Mouse (Mus musculus) liver, postnatal 0 days (tissue): ENCODE results near the gene Gm16253. TPM values are rescaled to one million over a fixed set of nuclear protein-coding genes. Genes with fewer than 3 reads are reported as not detected.

Source experiments
- ATAC-seq: fragments of 200-750 bp; cut with Nextera tagmentation; 2 replicates; pipeline ENCODE4 v1.8.0; 2017; ENCODE audit warnings: mild to moderate bottlenecking, moderate library complexity
- DNase-seq: peaks from one replicate; pipeline ENCODE4 v3.0.0-alpha.2; 2016
- H3K27ac ChIP-seq: fragments of 300-500 bp; sonication (generic); 2 replicates; pipeline ENCODE4 v1.5.1; 2014; ENCODE audit warnings: antibody characterized with exemption, moderate library complexity, mild to moderate bottlenecking, low read depth
- H3K27me3 ChIP-seq: fragments of 300-500 bp; sonication (generic); 2 replicates; pipeline ENCODE4 v1.6.1; 2014; ENCODE audit warnings: low read length, control low read depth, mixed read lengths; ENCODE audit not compliant: insufficient read depth
- H3K36me3 ChIP-seq: fragments of 300-500 bp; sonication (generic); replicated peaks from 2 replicates; pipeline ENCODE4 v1.6.1; 2014; ENCODE audit warnings: mild to moderate bottlenecking, control low read depth, low read length, moderate library complexity, mixed read lengths; ENCODE audit not compliant: insufficient read depth
- H3K4me1 ChIP-seq: fragments of 300-500 bp; sonication (generic); 2 replicates; pipeline ENCODE4 v1.6.1; 2014; ENCODE audit warnings: antibody characterized with exemption, mild to moderate bottlenecking, control low read depth; ENCODE audit not compliant: insufficient read depth
- H3K4me2 ChIP-seq: fragments of 300-500 bp; sonication (generic); 2 replicates; pipeline ENCODE4 v1.6.1; 2014; ENCODE audit warnings: low read depth, mild to moderate bottlenecking, low read length, moderate library complexity, mixed read lengths
- H3K4me3 ChIP-seq: fragments of 300-500 bp; sonication (generic); 2 replicates; pipeline ENCODE4 v1.5.1; 2014; ENCODE audit warnings: low read depth, low read length
- H3K9ac ChIP-seq: fragments of 300-500 bp; sonication (generic); replicated peaks from 2 replicates; pipeline ENCODE4 v1.6.1; 2014; ENCODE audit warnings: mild to moderate bottlenecking, moderate library complexity
- H3K9me3 ChIP-seq: fragments of 300-500 bp; sonication (generic); 2 replicates; pipeline ENCODE4 v1.6.1; 2016; ENCODE audit warnings: mild to moderate bottlenecking, control low read depth, low read length, mixed read lengths
- CTCF ChIP-seq: sonication (generic); IDR thresholded peaks from 2 replicates; pipeline ENCODE4 v1.5.1; 2016; ENCODE audit warnings: antibody characterized with exemption, low read depth
- EP300 ChIP-seq: IDR thresholded peaks from 2 replicates; pipeline ENCODE4 v1.6.1; 2016; ENCODE audit warnings: antibody characterized with exemption, low read depth, mild to moderate bottlenecking
- WGBS: fragments of 180-500 bp; shearing (Covaris S2); extraction: QIAGEN DNeasy Blood & Tissue Kit; methylation state at CpG from one replicate; pipeline ENCODE4 v1.1.7; 2014; ENCODE audit not compliant: insufficient replicate concordance; 5-methylcytosine and 5-hydroxymethylcytosine counted together
- polyA plus RNA-seq: library from polyadenylated mRNA; unstranded; fragments of >200 nt; fragmentation: Nextera tagmentation; extraction: Ambion mirVana; gene quantifications from 2 replicates; pipeline ENCODE4 v1.2.1, GENCODE M21; 2015

The Gm16253 gene
- polyA plus RNA-seq, 1 experiment from 2014 or later: not detected

DNA sequence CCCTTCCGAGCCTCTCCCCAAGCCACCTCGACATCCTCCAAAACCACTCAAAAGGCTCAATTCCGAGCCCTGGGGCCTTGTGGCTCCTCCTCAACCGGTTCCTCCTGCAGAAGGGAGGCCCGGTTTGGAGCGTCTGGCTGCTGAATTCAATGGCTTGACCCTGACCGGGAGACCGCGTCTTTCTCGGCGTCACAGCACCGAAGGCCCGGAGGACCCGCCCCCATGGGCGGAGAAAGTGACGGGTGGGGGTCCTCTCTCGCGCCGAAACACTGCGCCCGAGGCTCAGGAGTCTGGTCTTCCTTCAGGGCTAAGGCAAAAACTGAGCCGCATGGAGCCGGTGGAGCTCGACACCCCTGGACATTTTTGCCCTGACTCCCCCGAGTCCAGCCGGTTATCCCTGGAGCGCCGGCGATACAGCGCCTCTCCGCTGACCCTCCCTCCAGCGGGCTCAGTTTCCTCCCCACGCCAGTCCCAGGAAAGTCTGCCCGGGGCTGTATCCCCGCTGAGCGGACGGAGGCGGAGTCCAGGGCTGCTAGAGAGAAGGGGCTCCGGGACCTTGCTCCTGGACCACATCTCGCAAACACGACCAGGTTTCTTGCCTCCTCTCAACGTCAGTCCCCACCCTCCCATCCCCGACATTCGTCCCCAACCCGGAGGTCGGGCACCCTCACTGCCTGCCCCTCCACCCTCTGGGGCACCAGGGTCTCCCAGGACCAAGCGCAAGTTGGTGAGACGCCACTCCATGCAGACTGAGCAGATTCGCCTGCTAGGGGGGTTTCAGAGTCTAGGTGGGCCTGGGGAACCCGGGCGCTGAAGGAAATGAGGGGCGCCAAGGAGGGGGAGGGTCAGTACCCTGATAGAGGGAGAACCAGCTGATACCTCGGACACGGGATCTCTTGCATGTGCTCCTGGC is 21.6 kb downstream of the Gm16253 start:
- H3K9ac ChIP-seq: peak overlapping the region; percentile 50
- DNase-seq (peak; percentile 36), ATAC-seq (no peak)
- H3K36me3 ChIP-seq: no peaks in the 10 kb centered on the region
- no peak overlapping the region for H3K27ac ChIP-seq
- H3K27me3 ChIP-seq: peaks cover 67% of the 10 kb centered on the region
- H3K9me3 ChIP-seq: no peaks in the 10 kb centered on the region
- H3K4me3 ChIP-seq: peak overlapping the region; percentile 41
- peaks cover 21% of the 10 kb centered on the region for H3K4me1 ChIP-seq
- TF ChIP-seq CTCF (no peak), EP300 (no peak)
- peak overlapping the region; percentile 68 for H3K4me2 ChIP-seq
- WGBS: 5% methylated on average over 50 of the region's 54 CpGs

DNA sequence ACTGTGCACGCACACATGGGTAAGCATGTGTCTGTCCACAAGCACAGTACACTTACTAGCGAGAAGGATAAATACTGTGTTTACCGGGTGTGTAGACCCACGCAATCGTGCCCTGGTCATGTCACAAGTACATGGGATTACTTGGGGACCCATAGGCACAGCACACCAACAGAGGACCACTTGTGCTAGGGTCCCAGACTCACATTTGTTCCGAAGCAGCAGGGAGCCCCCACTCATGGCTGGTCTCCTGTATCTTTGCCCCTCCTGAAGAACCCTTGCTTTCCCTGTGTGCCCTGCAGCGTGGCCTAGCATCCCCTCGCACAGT is 22.2 kb downstream of the Gm16253 start:
- DNase-seq (no peak), ATAC-seq (no peak)
- Histone ChIP-seq H3K27me3 (peaks cover 67% of the 10 kb centered on the region), H3K4me2 (no peak overlapping the region), H3K9me3 (no peaks in the 10 kb centered on the region), H3K27ac (no peak overlapping the region), H3K4me1 (peaks cover 21% of the 10 kb centered on the region), H3K9ac (no peak overlapping the region), H3K4me3 (no peak overlapping the region), H3K36me3 (no peaks in the 10 kb centered on the region)
- 53% methylated on average over 8 of the region's 8 CpGs for whole genome bisulfite sequencing
- TF ChIP-seq CTCF: no peak

DNA sequence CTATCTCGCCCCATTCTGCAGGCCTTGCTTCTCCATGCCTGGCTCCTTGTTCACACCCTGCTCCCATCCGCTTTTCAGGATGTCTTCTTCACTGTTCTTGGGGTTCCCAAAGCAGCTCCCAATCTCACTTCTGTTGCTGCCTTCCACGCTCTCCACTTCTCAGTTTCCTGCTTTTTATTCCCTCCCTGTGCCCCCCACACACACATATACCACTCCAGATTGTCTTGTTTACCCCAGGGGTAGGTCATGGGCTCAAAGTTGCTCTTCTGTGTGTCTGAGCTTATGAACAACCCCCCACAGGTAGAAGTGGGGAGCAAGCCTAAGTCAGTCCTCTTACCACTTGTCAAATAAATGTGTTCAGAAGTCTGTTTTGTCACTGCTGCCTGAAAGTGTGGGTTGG is 22.6 kb downstream of the Gm16253 start:
- 85% methylated on average over 3 of the region's 3 CpGs for WGBS
- ATAC-seq: no peak
- DNase-seq: no peak
- H3K36me3 ChIP-seq: no peaks in the 10 kb centered on the region
- peaks cover 21% of the 10 kb centered on the region for H3K4me1 ChIP-seq
- H3K27me3 ChIP-seq: peaks cover 67% of the 10 kb centered on the region
- H3K4me2 ChIP-seq: no peak overlapping the region
- TF ChIP-seq EP300: no peak
- no peak for TF ChIP-seq CTCF
- H3K9me3 ChIP-seq: no peaks in the 10 kb centered on the region
- no peak overlapping the region for H3K27ac ChIP-seq
- no peak overlapping the region for H3K9ac ChIP-seq
- no peak overlapping the region for H3K4me3 ChIP-seq

DNA sequence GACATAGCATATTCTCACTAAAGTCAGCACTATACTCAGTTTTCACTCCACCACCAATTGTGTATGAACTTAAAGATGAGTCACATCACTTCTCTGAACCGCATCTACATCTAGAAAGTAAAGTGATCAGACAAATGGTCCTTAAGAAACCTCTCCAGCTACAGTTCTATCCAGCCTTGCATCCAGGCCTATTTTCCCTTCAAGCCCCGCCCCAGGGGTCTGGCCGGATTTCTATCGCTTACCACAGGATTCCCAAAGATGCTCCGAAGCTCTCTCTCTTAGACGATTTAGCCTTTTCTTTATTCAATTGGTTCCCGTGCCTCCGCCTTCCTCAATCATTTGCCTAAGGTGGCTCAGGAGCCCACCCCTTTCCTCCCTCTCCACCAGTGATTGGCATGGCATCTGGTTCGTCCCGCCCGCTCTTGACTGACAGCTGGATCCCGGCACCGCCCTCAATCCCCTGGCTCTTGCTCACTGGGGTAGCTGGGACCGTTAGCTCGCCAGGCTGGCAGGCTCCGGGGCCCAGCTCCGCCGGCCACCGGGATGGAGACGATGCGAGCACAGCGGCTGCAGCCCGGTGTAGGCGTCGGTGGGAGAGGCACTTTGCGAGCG is 24.0 kb downstream of the Gm16253 start, which contains the start of gene Lix1l:
Gene Lix1l (plus strand): TSS at position 511 of the 612 bp plus-strand sequence.
- H3K36me3 ChIP-seq: no peaks in the 10 kb centered on the region
- peak within 1 kb of the TSS; percentile 96 for H3K4me2 ChIP-seq
- ATAC-seq: peak; percentile 93
- WGBS: 2% methylated on average over 25 of the region's 27 CpGs
- H3K4me3 ChIP-seq: peak within 1 kb of the TSS; percentile 62
- no peaks in the 10 kb centered on the region for H3K9me3 ChIP-seq
- peaks cover 21% of the 10 kb centered on the region for H3K4me1 ChIP-seq
- H3K27ac ChIP-seq: peak within 1 kb of the TSS; percentile 74
- peak within 1 kb of the TSS; percentile 57 for H3K9ac ChIP-seq
- DNase-seq: peak; percentile 87
- no peak for TF ChIP-seq EP300
- TF ChIP-seq CTCF: no peak
- H3K27me3 ChIP-seq: peaks cover 58% of the 10 kb centered on the region

DNA sequence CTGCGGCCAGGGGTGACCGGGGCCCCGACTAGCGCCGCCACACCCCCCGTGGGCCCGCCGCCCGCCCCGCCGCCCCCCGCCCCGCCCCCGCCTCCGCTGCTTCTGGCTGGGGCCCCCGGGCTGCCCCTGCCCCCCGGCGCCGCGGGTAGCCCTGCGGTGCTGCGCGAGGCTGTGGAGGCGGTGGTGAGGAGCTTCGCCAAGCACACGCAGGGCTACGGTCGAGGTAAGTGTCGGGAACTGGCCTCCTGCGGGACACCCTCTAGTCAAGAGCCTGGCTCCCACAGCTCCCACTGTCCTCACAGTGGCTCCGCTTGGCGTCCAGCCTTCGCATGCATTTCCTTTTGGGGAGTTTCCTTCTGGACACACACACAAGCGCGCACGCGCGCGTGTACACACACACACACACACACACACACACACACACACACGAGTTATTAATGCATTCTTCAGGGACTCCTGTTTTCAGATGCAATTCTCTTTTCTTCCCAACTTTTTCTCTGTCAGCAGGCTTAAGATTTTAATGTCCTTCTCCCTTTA is 24.5 kb downstream of the Gm16253 start:
- DNase-seq (peak; percentile 45), ATAC-seq (peak; percentile 51)
- H3K4me2 ChIP-seq: peak overlapping the region; percentile 96
- under 1% methylated on average over 25 of the region's 40 CpGs for WGBS
- peaks cover 19% of the 10 kb centered on the region for H3K4me1 ChIP-seq
- H3K36me3 ChIP-seq: no peaks in the 10 kb centered on the region
- TF ChIP-seq EP300 (no peak), CTCF (no peak)
- H3K9me3 ChIP-seq: no peaks in the 10 kb centered on the region
- H3K4me3 ChIP-seq: peak overlapping the region; percentile 62
- peaks cover 52% of the 10 kb centered on the region for H3K27me3 ChIP-seq
- H3K9ac ChIP-seq: peak overlapping the region; percentile 57
- peak overlapping the region; percentile 74 for H3K27ac ChIP-seq
